Mouse (Mus musculus) bone marrow, adult 2 months (tissue): ENCODE results near the gene Msrb2. TPM values are rescaled to one million over a fixed set of nuclear protein-coding genes. Genes with fewer than 3 reads are reported as not detected.

Experiments used
- H3K27ac ChIP-seq: fragments of 200-500 bp; 2 replicates; pipeline ENCODE4 v1.5.1; 2012; ENCODE audit warnings: low read depth, mild to moderate bottlenecking, control low read depth, inconsistent platforms, low read length; ENCODE audit not compliant: control insufficient read depth, poor library complexity, insufficient read depth
- H3K4me1 ChIP-seq: fragments of 200-500 bp; 2 replicates; pipeline ENCODE4 v1.6.1; 2011; ENCODE audit warnings: low read length; ENCODE audit not compliant: control insufficient read depth, insufficient read depth
- H3K4me3 ChIP-seq: fragments of 200-500 bp; replicated peaks from 2 replicates; pipeline ENCODE3; 2011; ENCODE audit warnings: mild to moderate bottlenecking, low read depth, low read length, control low read depth; ENCODE audit not compliant: control insufficient read depth
- CTCF ChIP-seq: fragments of 200-500 bp; IDR thresholded peaks from 2 replicates; pipeline ENCODE4 v1.5.1; 2011; ENCODE audit warnings: low read length, control low read depth; ENCODE audit not compliant: control insufficient read depth, insufficient read depth
- POLR2A ChIP-seq: fragments of 200-500 bp; IDR thresholded peaks from 2 replicates; pipeline ENCODE4 v1.6.1; 2011; ENCODE audit warnings: low read depth, mild to moderate bottlenecking, control low read depth, low read length, borderline replicate concordance; ENCODE audit not compliant: control insufficient read depth
- WGBS: fragments of 180-500 bp; shearing (Covaris S2); methylation state at CpG from one replicate; pipeline ENCODE4 v1.1.7; 2018; 5-methylcytosine and 5-hydroxymethylcytosine counted together
- polyA plus RNA-seq: library from polyadenylated mRNA; stranded (reverse); fragments of >200 nt; gene quantifications from 2 replicates; pipeline ENCODE4 v1.2.4, GENCODE M21; 2011; ENCODE audit warnings: low replicate concordance; ENCODE audit not compliant: missing spikeins, insufficient read depth, insufficient read length

Msrb2 gene
- polyA plus RNA-seq, result 4.4 and 19.6 TPM in 2 replicates

- peak; percentile 59 for TF ChIP-seq CTCF
- peak; percentile 54; the same call in 1 of the 2 replicates for TF ChIP-seq POLR2A
Measured at GRCm38 (mm10) chr2:19371390-19372158, at the start of gene Msrb2. Gene Msrb2, plus strand, starts transcription at chr2:19371440.

DNA sequence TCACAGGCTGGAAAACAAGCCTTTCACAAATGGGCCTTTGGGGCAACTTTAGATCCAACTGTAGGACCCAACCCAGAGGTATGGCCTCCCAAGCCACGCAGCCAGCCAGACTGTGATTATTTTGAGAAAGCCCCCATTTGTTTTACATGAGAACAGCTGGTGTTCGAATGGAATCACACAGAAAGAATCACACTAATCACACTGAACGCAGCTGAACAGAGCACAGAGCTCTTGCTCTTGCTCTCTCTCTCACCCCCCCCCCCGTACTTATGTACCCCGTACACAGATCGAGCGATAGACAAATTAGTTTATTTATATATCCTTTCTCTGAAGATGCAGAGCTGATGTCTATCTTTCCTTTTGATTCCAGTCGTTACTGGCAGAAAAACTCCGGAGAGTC, 48.8 kb upstream of the Msrb2 start:
- TF ChIP-seq CTCF, result no peak
- no peak for TF ChIP-seq POLR2A
- Histone ChIP-seq H3K27ac (no peak overlapping the region), H3K4me3 (no peak overlapping the region), H3K4me1 (no peaks in the 10 kb centered on the region; the same call in 1 of the 2 replicates)
- 87% methylated on average over 9 of the region's 9 CpGs for WGBS

More at GRCm38 (mm10) chr2:19371390-19372158, at the start of gene Msrb2:
- WGBS, result 1% methylated on average over 39 of the region's 39 CpGs
- Histone ChIP-seq H3K4me3 (peak within 1 kb of the TSS; percentile 97), H3K27ac (peak within 1 kb of the TSS; percentile 50), H3K4me1 (no peaks in the 10 kb centered on the region; the same call in 1 of the 2 replicates)

DNA sequence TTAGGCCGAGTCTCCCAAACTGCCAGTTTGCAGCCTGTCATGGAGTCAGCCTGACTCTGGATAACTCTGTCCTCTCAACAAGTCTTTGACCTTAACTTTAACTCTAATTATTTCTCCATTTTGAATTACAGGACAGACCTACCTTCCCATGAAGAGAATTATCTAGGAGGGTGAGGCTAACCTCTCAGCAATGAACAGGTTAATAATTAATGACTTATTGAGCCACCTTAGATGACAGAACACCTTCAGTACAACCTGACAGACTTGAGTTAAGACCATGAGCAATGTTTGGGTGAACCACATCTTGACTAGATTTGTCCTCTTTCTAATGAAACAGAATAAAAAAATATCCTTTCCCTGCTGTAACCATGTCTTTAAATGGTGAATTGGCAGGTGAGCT, 44.9 kb upstream of the Msrb2 start:
- no peak for TF ChIP-seq POLR2A
- no peak for TF ChIP-seq CTCF
- whole genome bisulfite sequencing, result 76% methylated on average over 1 of the region's 1 CpGs
- Histone ChIP-seq H3K4me1 (no peaks in the 10 kb centered on the region), H3K27ac (no peak overlapping the region), H3K4me3 (no peak overlapping the region)

- Histone ChIP-seq H3K4me3 (no peak overlapping the region), H3K27ac (no peak overlapping the region), H3K4me1 (no peaks in the 10 kb centered on the region)
- no peak for TF ChIP-seq POLR2A
- TF ChIP-seq CTCF, result no peak
- 60% methylated on average over 4 of the region's 4 CpGs for WGBS
Measured at GRCm38 (mm10) chr2:19327811-19328210, 43.4 kb upstream of the Msrb2 start.

GRCm38 (mm10) chr2:19343901-19344635, 27.2 kb upstream of the Msrb2 start:
- Histone ChIP-seq H3K4me3 (no peak overlapping the region), H3K27ac (no peak overlapping the region), H3K4me1 (no peaks in the 10 kb centered on the region; the same call in 1 of the 2 replicates)
- no peak for TF ChIP-seq CTCF
- WGBS, result 17% methylated on average over 10 of the region's 10 CpGs

DNA sequence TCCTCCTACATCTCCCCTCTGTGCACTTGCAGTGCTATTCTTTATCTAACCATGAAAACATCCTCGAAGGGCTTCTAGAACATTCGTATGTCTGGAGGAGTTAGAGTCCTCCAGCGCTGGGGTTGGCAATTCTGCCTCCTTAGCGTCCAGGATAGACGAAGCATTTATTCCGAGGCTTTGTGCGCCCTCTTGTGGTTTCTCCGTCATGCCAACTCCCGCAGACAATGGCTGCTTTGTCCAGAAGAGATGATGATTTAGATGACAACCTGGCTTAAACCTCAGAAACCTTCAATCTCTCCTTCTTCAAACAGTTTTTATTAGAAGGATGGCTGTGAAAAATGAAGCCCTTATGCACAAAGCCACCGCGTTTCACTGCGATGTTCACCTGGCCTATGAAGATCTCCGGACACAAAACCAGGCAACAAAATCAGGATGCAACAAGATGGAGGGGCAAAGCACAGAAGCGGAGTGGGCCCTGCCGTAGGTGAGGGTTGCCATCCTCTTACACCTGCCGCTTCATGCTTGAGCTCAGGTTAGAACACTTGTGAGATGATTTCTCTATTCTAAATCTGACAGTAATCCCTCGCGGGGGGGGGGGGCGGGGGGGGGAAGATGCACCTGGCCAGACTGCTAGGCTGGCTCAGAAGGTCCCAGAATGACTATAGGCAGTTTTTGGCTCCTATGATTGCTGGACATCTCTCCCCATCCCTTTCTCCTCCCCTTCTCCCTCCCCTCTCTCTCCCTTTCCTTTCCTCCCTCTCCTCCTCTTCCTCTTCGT, 26.4 kb upstream of the Msrb2 start:
- no peak for TF ChIP-seq POLR2A
- peak; percentile 89 for TF ChIP-seq CTCF
- WGBS, result 23% methylated on average over 20 of the region's 20 CpGs
- no peak overlapping the region for H3K4me3 ChIP-seq
- no peak overlapping the region for H3K27ac ChIP-seq
- H3K4me1 ChIP-seq, result no peaks in the 10 kb centered on the region; the same call in 1 of the 2 replicates

GRCm38 (mm10) chr2:19345414-19345964, 25.8 kb upstream of the Msrb2 start:
- Histone ChIP-seq H3K27ac (no peak overlapping the region), H3K4me1 (no peaks in the 10 kb centered on the region; the same call in 1 of the 2 replicates), H3K4me3 (no peak overlapping the region)
- 69% methylated on average over 5 of the region's 5 CpGs for WGBS
- TF ChIP-seq CTCF (no peak), POLR2A (no peak)

DNA sequence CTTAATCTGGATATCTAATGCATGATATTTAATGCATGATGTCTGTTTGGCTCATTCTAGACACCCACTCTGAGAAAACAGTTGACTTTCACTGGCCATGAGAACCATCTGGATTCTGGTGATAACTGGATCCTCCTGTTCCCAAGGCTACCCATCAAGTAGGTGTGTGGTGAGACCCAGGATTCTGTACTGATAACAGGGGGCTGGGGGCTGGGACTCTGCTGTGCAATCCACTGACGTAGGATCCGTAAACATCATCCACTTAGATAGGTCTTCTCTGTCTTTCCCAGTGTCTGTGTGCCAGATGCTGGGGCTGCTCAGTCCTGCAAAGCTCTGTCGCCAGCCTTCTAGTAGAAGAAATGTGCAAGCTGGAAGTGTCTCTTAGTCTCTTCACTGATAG, 22.8 kb upstream of the Msrb2 start:
- Histone ChIP-seq H3K4me1 (peaks cover 3% of the 10 kb centered on the region; the same call in 1 of the 2 replicates), H3K27ac (no peak overlapping the region), H3K4me3 (no peak overlapping the region)
- TF ChIP-seq POLR2A, result no peak
- no peak for TF ChIP-seq CTCF
- 67% methylated on average over 3 of the region's 3 CpGs for WGBS
